Mouse (Mus musculus) liver, embryonic 12.5 days (tissue): ENCODE data around the gene Gm7980. TPM values are rescaled to one million over a fixed set of nuclear protein-coding genes. Genes with fewer than 3 reads are reported as not detected.
"Not testable (repeated sequence)": the region's sequence is repeated elsewhere in the genome, so short reads cannot be mapped to it uniquely, and the experiment has no call there.

Experiments
- ATAC-seq: fragments of 200-750 bp; cut with Nextera tagmentation; 2 replicates; pipeline ENCODE4 v1.8.0; 2017; ENCODE audit warnings: moderate number of reproducible peaks, mild to moderate bottlenecking, moderate library complexity
- H3K27ac ChIP-seq: fragments of 300-500 bp; sonication (generic); 2 replicates; pipeline ENCODE4 v1.5.1; 2016; ENCODE audit warnings: mild to moderate bottlenecking
- H3K27me3 ChIP-seq: fragments of 300-500 bp; sonication (generic); replicated peaks from 2 replicates; pipeline ENCODE4 v1.6.1; 2016; ENCODE audit warnings: mild to moderate bottlenecking, moderate library complexity
- H3K36me3 ChIP-seq: fragments of 300-500 bp; sonication (generic); 2 replicates; pipeline ENCODE4 v1.6.1; 2016; ENCODE audit warnings: mild to moderate bottlenecking, moderate library complexity
- H3K4me1 ChIP-seq: fragments of 300-500 bp; sonication (generic); 2 replicates; pipeline ENCODE4 v1.6.1; 2016
- H3K4me2 ChIP-seq: fragments of 300-500 bp; sonication (generic); 2 replicates; pipeline ENCODE4 v1.6.1; 2016; ENCODE audit warnings: mild to moderate bottlenecking, moderate library complexity
- H3K4me3 ChIP-seq: fragments of 300-500 bp; sonication (generic); 2 replicates; pipeline ENCODE4 v1.5.1; 2016; ENCODE audit warnings: mild to moderate bottlenecking, moderate library complexity
- H3K9ac ChIP-seq: fragments of 300-500 bp; sonication (generic); 2 replicates; pipeline ENCODE4 v1.6.1; 2016; ENCODE audit warnings: mild to moderate bottlenecking, moderate library complexity
- H3K9me3 ChIP-seq: fragments of 300-500 bp; sonication (generic); replicated peaks from 2 replicates; pipeline ENCODE4 v1.6.1; 2016; ENCODE audit warnings: mild to moderate bottlenecking, moderate library complexity
- WGBS: fragments of 180-500 bp; shearing (Covaris S2); methylation state at CpG from one replicate; pipeline ENCODE4 v1.1.7; 2016; ENCODE audit not compliant: insufficient replicate concordance; 5-methylcytosine and 5-hydroxymethylcytosine counted together
- polyA plus RNA-seq: library from polyadenylated mRNA; unstranded; fragments of >200 nt; fragmentation: Nextera tagmentation; extraction: Ambion mirVana; gene quantifications from 2 replicates; pipeline ENCODE4 v1.2.1, GENCODE M21; 2016

Gm7980 gene
- polyA plus RNA-seq, result not detected in 2 replicates

DNA sequence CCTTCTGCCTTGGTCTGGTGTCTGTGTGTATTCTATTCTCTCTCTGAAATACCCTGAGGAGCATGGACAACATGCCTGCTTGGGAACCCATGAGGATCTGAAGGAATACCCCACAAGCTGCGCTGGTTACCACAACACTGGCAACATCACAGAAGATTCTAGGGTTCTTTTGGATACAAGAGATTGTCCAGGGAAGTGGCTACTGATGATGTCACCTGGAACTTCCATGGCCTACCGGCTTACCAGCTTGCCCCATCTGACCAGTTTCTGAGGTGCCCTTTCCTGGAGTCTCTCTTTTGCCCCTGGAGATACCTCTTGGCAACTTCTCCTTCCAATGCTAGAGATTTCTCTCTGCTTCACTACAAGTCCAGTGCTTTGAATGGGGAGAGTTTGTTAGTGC is at the start of gene Gm7980:
Gene Gm7980 (minus strand): TSS at position 101 of the 400 bp plus-strand sequence.
- not testable (repeated sequence) for H3K36me3 ChIP-seq, H3K9ac ChIP-seq, H3K4me2 ChIP-seq, H3K27me3 ChIP-seq, H3K4me1 ChIP-seq, ATAC-seq, H3K27ac ChIP-seq, H3K4me3 ChIP-seq, H3K9me3 ChIP-seq
- WGBS, result no CpG with 5 or more reads among the region's 2 CpGs

DNA sequence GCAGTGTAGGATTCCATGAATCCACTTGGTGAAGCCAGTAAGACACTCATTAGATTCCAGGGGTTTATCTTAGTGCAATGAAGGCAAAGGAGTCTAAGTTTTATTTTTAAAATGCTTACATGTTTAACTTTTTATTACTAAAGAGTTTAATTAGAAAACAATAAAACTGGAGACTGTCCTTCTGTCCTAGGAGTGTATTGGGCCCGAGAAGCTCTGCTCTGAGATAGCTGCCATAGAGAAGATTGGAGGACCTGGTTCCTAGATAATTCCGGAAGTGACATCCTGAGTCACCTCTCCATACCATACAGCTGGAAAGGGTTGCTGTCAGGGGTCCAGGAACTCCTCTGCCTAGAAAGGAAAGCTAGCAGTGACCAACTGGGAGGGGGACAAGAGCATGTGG is 36.6 kb upstream of the Gm7980 start, which contains the start of gene 1700024B05Rik:
Gene 1700024B05Rik (plus strand): TSS at position 301 of the 400 bp plus-strand sequence.
- not testable (repeated sequence) for H3K27ac ChIP-seq, H3K36me3 ChIP-seq, H3K27me3 ChIP-seq, H3K9ac ChIP-seq, H3K9me3 ChIP-seq, ATAC-seq, H3K4me3 ChIP-seq, H3K4me1 ChIP-seq, H3K4me2 ChIP-seq
- 65% methylated on average over 2 of the region's 2 CpGs for WGBS

DNA sequence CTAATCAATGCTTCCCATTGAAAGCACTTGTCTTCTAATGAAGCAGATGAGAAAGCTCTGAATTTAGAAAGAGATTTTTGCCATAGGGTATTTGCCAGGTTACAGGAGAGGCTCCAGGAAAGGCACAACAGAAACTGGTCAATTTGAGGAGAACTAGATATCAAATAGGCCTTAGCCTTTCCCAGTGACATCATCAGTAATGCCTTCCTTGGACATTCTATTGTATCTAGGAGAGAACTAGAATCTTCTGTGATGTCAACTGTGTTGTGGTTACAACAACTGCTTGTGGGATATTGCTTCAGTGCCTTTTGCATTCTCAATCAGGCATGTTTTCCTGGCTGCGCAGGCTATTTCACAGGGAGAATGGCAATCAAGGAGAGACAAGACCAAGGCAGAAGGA is 17.6 kb upstream of the Gm7980 start, which contains the start of gene 1700049E17Rik1:
Gene 1700049E17Rik1 (plus strand): TSS at position 301 of the 400 bp plus-strand sequence.
- H3K4me2 ChIP-seq, H3K4me1 ChIP-seq, H3K9me3 ChIP-seq, H3K4me3 ChIP-seq, ATAC-seq, H3K27ac ChIP-seq, H3K36me3 ChIP-seq, H3K27me3 ChIP-seq, H3K9ac ChIP-seq: not testable (repeated sequence)
- no CpG with 5 or more reads among the region's 1 CpGs for WGBS

Other genes with a start within 250 kb of the Gm7980 start
- not detected in 2 replicates for gene Gm8068, start 205.4 kb downstream of the Gm7980 start, polyA plus RNA-seq
- not detected in 2 replicates for gene Gm7929, start 156.7 kb downstream of the Gm7980 start, polyA plus RNA-seq
- not detected in 2 replicates for gene Gm47189, start 134.8 kb downstream of the Gm7980 start, polyA plus RNA-seq
- gene 1700049E17Rik1, start 17.7 kb upstream of the Gm7980 start, polyA plus RNA-seq, result not detected in 2 replicates
- gene 1700024B05Rik, start 36.7 kb upstream of the Gm7980 start, polyA plus RNA-seq, result not detected in 2 replicates
- gene Gm6401, start 60.6 kb upstream of the Gm7980 start, polyA plus RNA-seq, result not detected in 2 replicates
- gene Gm3543, start 76.0 kb upstream of the Gm7980 start, polyA plus RNA-seq, result not detected in 2 replicates
- not detected in 2 replicates for gene Gm7951, start 210.1 kb upstream of the Gm7980 start, polyA plus RNA-seq